Mouse (Mus musculus): ENCODE data around the gene Ror2. TPM values are rescaled to one million over a fixed set of nuclear protein-coding genes. Genes with fewer than 3 reads are reported as not detected.

The Ror2 gene
- total RNA-seq, 1 experiment from 2014 or later: 0.35 TPM

DNA sequence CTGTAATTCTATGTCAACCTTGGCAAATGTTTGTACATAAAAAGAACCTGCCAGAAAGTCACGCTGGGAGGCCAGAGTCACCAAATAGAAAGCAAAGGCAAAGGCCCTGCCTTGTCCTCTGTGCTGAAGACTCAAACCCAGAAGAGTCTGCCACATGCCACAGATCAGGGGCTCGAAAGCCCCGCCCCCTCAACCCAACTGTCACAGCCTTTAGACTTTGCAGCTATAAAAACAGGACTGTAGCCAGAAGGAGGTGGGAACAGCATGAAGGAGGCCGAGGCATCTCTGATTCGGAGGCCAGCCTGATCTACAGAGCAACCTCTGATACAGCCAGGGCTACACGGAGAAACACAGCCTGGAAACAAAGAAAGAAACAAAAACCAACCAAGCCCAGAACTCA, 37.8 kb downstream of the Ror2 start:
- ATAC-seq (replicated peaks in 1 of 2; ENCODE audit: insufficient read depth in 1 of 2, low FRiP score in 2 of 2, low TSS enrichment in 1 of 2, low read depth in 1 of 2, poor library complexity in 2 of 2, severe bottlenecking in 2 of 2): no peak

GRCm38 (mm10) chr13:53247175-53247574, 38.7 kb downstream of the Ror2 start:
- no peak for ATAC-seq (replicated peaks in 1 of 2; ENCODE audit: insufficient read depth in 1 of 2, low FRiP score in 2 of 2, low TSS enrichment in 1 of 2, low read depth in 1 of 2, poor library complexity in 2 of 2, severe bottlenecking in 2 of 2)

GRCm38 (mm10) chr13:53244151-53244550, 41.8 kb downstream of the Ror2 start:
- no peak for ATAC-seq (replicated peaks in 1 of 2; ENCODE audit: insufficient read depth in 1 of 2, low FRiP score in 2 of 2, low TSS enrichment in 1 of 2, low read depth in 1 of 2, poor library complexity in 2 of 2, severe bottlenecking in 2 of 2)

DNA sequence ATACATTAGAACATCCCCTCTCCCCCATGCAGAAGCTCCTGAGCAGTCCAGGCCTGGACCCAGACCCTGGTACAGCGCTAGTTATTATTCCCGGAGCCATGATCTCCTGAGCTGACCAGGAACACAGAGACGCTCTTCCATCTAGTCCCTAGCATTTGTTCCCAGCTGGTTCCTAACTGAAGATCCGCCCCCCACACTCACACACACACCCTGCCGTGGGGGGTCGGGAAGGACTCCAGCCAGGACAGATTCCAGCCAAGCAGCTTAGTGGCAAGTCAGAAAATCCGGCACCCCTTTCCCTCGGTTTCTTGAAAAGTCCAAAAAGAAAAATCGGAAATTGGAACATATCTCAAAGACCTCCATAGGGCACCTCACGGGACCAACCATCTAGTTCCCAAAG, 48.5 kb downstream of the Ror2 start:
- ATAC-seq (replicated peaks in 1 of 2; ENCODE audit: insufficient read depth in 1 of 2, low FRiP score in 2 of 2, low TSS enrichment in 1 of 2, low read depth in 1 of 2, poor library complexity in 2 of 2, severe bottlenecking in 2 of 2): no peak

GRCm38 (mm10) chr13:53236434-53237401, 49.2 kb downstream of the Ror2 start:
- no peak for ATAC-seq (replicated peaks in 1 of 2; ENCODE audit: insufficient read depth in 1 of 2, low FRiP score in 2 of 2, low TSS enrichment in 1 of 2, low read depth in 1 of 2, poor library complexity in 2 of 2, severe bottlenecking in 2 of 2)

DNA sequence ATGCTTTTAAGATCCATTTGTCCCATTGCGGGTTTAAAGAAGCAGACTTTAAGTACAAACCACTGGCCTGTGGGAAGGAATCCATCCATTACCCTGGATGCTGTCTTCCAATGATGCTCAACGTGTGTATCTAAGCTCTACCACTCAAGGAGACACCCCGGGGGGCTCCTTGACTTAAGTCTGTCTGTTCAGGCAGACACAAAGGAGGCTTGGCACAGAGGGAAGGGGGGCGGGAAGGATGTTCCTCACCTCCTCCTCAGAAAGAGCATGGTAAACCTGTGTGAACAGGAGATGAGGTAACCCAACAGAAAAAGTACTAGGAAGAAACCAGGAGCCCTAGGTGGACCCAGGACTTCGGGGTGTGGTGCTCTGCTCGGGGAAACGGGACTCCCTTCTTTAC, 50.0 kb downstream of the Ror2 start:
- ATAC-seq (replicated peaks in 1 of 2; ENCODE audit: insufficient read depth in 1 of 2, low FRiP score in 2 of 2, low TSS enrichment in 1 of 2, low read depth in 1 of 2, poor library complexity in 2 of 2, severe bottlenecking in 2 of 2): no peak

DNA sequence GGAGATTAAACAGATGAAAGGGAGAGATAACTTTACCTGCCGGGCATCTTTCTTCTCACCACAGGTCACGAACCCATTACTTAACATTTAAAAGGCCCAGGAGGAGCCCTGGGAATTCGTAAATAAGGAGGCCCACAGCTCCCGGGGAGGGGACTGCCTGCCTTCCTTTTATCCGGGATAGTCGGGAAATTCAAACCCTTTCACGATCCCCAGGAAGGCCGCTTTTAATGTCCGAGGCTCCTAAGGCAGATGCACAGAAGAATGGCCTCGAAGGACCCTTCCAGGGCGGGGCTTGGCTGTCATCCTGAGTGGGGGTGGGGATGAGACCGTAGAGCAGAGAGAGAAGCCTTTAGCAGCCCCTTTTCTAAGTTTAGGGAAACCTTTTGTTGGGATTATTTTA, 51.1 kb downstream of the Ror2 start:
- ATAC-seq (replicated peaks in 1 of 2; ENCODE audit: insufficient read depth in 1 of 2, low FRiP score in 2 of 2, low TSS enrichment in 1 of 2, low read depth in 1 of 2, poor library complexity in 2 of 2, severe bottlenecking in 2 of 2): no peak

DNA sequence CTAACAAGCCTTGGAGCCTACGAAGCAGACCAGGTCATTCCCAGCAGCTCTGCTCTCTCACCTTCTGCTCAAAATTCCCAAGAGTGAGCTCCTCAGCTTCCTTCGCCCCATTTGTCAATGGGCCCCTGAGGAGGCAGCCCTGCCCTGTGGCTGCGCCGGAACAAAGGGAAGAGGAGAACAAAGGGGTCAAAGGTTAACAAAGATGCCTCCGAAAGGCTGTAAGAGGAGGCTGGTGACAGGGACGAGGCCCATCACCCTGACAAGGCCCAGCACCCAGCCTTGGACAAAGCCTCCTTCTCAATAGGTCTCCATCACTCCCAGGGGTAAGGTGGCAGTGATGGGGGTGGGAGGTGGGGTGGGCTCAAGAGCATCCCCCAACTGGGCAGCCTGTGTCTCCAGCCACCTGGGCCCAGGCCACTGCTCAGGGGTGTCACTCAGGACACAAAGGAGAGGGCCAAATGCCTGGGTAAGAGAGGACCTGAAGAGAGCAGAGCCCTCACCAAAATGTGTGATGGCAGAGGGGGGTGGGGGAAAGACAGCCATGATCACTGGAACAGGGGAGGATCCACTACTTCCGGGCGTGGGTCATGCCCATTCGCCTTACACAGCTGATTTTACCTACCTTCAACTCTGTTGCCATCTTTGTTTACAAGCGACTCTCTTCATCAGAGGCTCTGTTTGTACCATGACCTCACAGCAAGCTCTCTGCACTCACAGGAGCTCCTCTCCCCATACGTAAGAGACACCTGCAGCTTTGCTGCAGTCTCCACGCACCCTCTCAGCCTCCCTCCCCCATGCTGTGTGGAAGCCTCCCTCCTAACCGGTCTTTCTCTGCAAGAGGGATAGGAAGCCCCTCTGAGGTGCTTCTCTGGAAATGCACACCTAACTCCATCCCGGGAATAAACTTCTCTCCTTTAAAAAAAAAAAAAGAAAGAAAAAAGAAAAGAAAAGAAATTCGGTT, 51.8 kb downstream of the Ror2 start:
- ATAC-seq (replicated peaks in 1 of 2; ENCODE audit: insufficient read depth in 1 of 2, low FRiP score in 2 of 2, low TSS enrichment in 1 of 2, low read depth in 1 of 2, poor library complexity in 2 of 2, severe bottlenecking in 2 of 2): no peak

- ATAC-seq (replicated peaks in 1 of 2; ENCODE audit: insufficient read depth in 1 of 2, low FRiP score in 2 of 2, low TSS enrichment in 1 of 2, low read depth in 1 of 2, poor library complexity in 2 of 2, severe bottlenecking in 2 of 2): no peak
These were observed 52.5 kb downstream of the Ror2 start for GRCm38 (mm10) chr13:53233381-53233780.

DNA sequence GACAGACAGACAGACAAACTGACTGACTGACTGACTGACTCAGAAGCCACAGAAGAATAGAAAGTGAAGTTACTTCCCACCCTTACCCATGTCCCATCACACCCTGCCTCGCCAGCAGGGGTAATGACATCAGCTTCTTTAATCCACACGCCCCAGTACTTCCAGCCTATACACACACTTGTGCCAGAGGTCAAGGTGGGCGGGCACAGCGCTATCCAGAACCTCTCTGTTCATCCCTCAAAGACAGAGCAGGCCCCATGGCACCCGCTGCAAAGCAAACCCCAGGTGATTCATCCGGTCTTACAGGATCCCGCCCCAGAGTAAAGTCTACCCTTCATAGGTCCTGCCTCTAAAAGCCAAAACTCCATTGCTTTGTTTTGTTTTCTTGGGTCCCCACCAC, 53.5 kb downstream of the Ror2 start:
- ATAC-seq (replicated peaks in 1 of 2; ENCODE audit: insufficient read depth in 1 of 2, low FRiP score in 2 of 2, low TSS enrichment in 1 of 2, low read depth in 1 of 2, poor library complexity in 2 of 2, severe bottlenecking in 2 of 2): no peak

- no peak for ATAC-seq (replicated peaks in 1 of 2; ENCODE audit: insufficient read depth in 1 of 2, low FRiP score in 2 of 2, low TSS enrichment in 1 of 2, low read depth in 1 of 2, poor library complexity in 2 of 2, severe bottlenecking in 2 of 2)
These were observed 55.3 kb downstream of the Ror2 start for GRCm38 (mm10) chr13:53230446-53231161.

- no peak for ATAC-seq (replicated peaks in 1 of 2; ENCODE audit: insufficient read depth in 1 of 2, low FRiP score in 2 of 2, low TSS enrichment in 1 of 2, low read depth in 1 of 2, poor library complexity in 2 of 2, severe bottlenecking in 2 of 2)
These were observed 58.9 kb downstream of the Ror2 start for GRCm38 (mm10) chr13:53227019-53227418.

DNA sequence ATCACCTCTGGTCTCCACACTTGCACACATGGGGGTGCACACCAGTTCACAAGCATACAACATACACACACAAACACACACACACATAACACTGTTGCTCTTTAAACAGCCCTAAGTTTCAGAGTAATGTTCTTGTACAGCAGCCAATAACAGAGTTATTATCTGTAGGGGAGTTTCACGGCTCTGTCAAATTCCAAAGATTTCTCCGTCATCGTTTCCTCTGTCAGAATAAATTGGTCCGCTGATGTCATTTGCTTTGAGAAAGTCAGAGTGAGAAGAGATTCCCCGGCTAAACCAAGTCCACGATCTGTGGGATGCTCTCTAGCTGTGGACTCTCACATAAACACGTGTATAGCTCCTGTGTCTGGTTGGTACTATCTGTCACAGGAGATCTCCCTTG, 59.5 kb downstream of the Ror2 start:
- ATAC-seq (replicated peaks in 1 of 2; ENCODE audit: insufficient read depth in 1 of 2, low FRiP score in 2 of 2, low TSS enrichment in 1 of 2, low read depth in 1 of 2, poor library complexity in 2 of 2, severe bottlenecking in 2 of 2): no peak

GRCm38 (mm10) chr13:53225925-53226324, 60.0 kb downstream of the Ror2 start:
- no peak for ATAC-seq (replicated peaks in 1 of 2; ENCODE audit: insufficient read depth in 1 of 2, low FRiP score in 2 of 2, low TSS enrichment in 1 of 2, low read depth in 1 of 2, poor library complexity in 2 of 2, severe bottlenecking in 2 of 2)

DNA sequence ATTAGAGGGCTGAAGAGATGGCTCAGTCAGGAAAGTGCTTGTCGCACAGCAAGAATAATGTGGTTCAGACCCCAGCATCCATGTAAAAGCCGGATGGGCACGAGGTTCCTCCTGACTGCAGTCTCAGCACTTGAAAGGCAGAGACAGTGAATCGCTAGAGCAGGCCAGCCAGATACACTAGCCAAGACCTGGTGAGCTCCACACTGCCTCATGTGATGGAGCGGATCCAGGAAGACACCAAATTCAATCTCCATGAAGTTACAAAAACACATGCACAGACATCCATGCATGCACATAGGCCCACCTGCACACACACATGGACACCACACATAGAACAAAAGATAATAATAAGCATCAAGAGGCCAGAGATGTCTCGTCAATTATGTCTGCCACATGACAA, 64.7 kb downstream of the Ror2 start:
- ATAC-seq (replicated peaks in 1 of 2; ENCODE audit: insufficient read depth in 1 of 2, low FRiP score in 2 of 2, low TSS enrichment in 1 of 2, low read depth in 1 of 2, poor library complexity in 2 of 2, severe bottlenecking in 2 of 2): no peak

DNA sequence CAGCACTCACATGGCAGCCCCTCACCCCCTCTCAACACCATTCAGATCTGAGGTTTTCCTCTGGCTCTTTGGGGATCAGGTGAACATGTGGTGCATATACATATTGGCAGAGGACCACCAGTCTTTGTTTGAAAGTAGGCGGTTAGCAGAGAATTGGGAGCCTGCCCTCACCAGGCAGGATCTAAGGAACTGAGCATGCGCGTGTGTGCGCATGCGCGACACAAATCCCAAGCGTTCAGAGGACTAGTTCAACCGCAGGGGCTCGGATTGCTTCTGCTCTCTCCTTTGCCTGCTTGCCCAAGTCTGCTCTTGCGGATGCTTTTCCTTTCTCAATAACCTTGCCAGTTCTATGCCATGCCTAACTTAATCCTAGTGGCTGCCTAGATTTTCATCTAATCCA, 66.0 kb downstream of the Ror2 start:
- ATAC-seq (replicated peaks in 1 of 2; ENCODE audit: insufficient read depth in 1 of 2, low FRiP score in 2 of 2, low TSS enrichment in 1 of 2, low read depth in 1 of 2, poor library complexity in 2 of 2, severe bottlenecking in 2 of 2): no peak

GRCm38 (mm10) chr13:53219391-53219790, 66.5 kb downstream of the Ror2 start:
- ATAC-seq (replicated peaks in 1 of 2; ENCODE audit: insufficient read depth in 1 of 2, low FRiP score in 2 of 2, low TSS enrichment in 1 of 2, low read depth in 1 of 2, poor library complexity in 2 of 2, severe bottlenecking in 2 of 2): no peak

Measured in hematopoietic stem cell, adult 5-6 weeks (primary cell).